Mouse (Mus musculus): ENCODE measurements at regions not wholly inside any gene's neighbourhood (a gene's known extent, or its start where the extent isn't known, plus 50 kb on each side); places are given as distances from the start of the nearest gene placed in this dataset.
A peak's percentile ranks its signal among the peaks of the same experiment; 100 is the strongest.

DNA sequence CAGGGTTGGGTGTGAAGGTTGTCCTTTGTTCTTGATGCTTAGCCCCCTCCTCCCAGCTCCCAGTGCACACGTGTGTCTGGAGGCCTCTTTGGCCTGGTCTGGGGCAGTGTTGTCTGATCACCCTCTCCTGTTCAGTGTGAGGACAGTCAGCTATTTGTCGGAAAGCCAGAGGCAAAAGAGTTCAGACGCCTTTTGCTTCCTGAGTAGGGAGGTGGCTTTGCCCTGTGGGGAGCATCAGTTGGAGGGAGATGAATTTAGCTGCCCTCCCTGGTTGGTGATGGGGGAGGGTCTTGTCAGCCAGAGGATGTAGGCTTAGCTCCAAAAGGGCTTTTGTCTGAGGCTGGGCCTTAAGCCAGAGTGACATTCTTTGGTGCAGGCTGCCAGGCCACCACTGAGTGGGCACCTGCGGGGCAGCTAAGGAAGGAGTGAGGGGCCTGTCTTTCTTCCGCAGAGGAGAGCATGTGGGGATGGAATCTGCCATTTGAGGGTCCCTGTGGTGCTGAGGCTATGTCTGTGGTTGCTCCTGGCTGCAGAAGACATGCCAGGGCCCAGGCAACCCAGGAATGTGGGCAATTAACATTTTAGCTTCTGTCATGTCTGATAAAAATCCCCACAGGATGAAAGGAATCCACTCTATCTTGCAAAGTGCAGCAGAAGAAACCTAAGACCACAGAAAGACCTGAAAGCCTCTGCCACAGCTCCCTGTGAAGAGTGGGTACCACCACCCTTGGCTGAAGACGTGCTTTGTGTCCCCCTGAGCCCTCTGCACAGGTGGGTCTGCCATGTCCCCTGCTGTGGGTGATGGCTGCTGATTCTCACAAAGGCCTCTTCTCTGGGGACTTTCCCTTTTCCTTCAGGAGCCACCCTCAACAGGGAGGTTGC is 265.6 kb downstream of the Gm49356 start:
- Histone ChIP-seq H3K4me1 (peaks cover 21% of the 10 kb centered on the region), H3K27me3 (replicated peaks) (no peaks in the 10 kb centered on the region), H3K4me2 (no peak overlapping the region), H3K4me3 (no peak overlapping the region), H3K9me3 (no peaks in the 10 kb centered on the region), H3K36me3 (replicated peaks) (no peaks in the 10 kb centered on the region), H3K9ac (no peak overlapping the region), H3K27ac (peak overlapping the region; percentile 45; the same call in 1 of the 2 replicates)
- 12% methylated on average over 6 of the region's 6 CpGs for WGBS
- peak; percentile 89 for ATAC-seq (replicated peaks)

GRCm38 (mm10) chr15:59155289-59155623 is 266.2 kb downstream of the Gm49356 start:
- Histone ChIP-seq H3K4me3 (no peak overlapping the region), H3K9ac (no peak overlapping the region), H3K27me3 (replicated peaks) (no peaks in the 10 kb centered on the region), H3K27ac (peak overlapping the region; percentile 26; the same call in 1 of the 2 replicates), H3K4me2 (no peak overlapping the region), H3K9me3 (no peaks in the 10 kb centered on the region), H3K4me1 (peaks cover 21% of the 10 kb centered on the region), H3K36me3 (replicated peaks) (no peaks in the 10 kb centered on the region)
- peak; percentile 59; the same call in 1 of the 2 replicates for ATAC-seq (replicated peaks)

GRCm38 (mm10) chr15:59156328-59156727 is 267.2 kb downstream of the Gm49356 start:
- H3K27me3 ChIP-seq (replicated peaks) = no peaks in the 10 kb centered on the region
- H3K4me3 ChIP-seq = no peak overlapping the region
- ATAC-seq (replicated peaks) = no peak
- H3K36me3 ChIP-seq (replicated peaks) = no peaks in the 10 kb centered on the region
- H3K9me3 ChIP-seq = no peaks in the 10 kb centered on the region
- H3K9ac ChIP-seq = no peak overlapping the region
- 91% methylated on average over 7 of the region's 7 CpGs for WGBS
- H3K4me1 ChIP-seq = peaks cover 21% of the 10 kb centered on the region
- no peak overlapping the region for H3K4me2 ChIP-seq
- H3K27ac ChIP-seq = no peak overlapping the region

DNA sequence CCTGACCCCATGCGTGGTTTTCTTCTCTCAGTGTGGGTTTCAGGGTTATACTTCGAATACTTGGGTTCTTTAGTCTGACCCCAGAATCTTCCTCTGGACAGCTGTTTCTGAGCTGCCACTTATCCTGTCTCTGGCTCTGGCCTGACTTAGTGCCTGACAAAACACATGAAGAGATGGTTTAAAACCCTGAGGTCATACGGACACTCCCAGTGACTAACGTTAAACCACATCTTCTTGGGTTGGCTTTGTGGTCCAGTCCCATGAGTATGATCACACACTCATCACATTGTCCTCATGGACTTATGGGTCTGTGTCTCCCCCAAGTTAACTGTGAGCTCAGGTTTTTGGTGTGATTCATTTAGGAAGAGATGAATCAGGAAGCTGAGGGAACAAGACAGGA is 269.7 kb downstream of the Gm49356 start:
- Histone ChIP-seq H3K27ac (no peak overlapping the region), H3K4me2 (no peak overlapping the region), H3K9ac (no peak overlapping the region), H3K36me3 (replicated peaks) (no peaks in the 10 kb centered on the region), H3K9me3 (no peaks in the 10 kb centered on the region), H3K27me3 (replicated peaks) (no peaks in the 10 kb centered on the region), H3K4me3 (no peak overlapping the region), H3K4me1 (peaks cover 17% of the 10 kb centered on the region)
- WGBS = 97% methylated on average over 4 of the region's 4 CpGs
- no peak for ATAC-seq (replicated peaks)

GRCm38 (mm10) chr15:59160931-59161920 is 272.1 kb downstream of the Gm49356 start:
- Histone ChIP-seq H3K36me3 (replicated peaks) (no peaks in the 10 kb centered on the region), H3K4me3 (no peak overlapping the region), H3K9ac (no peak overlapping the region), H3K9me3 (no peaks in the 10 kb centered on the region), H3K4me1 (no peaks in the 10 kb centered on the region), H3K27ac (no peak overlapping the region), H3K27me3 (replicated peaks) (no peaks in the 10 kb centered on the region), H3K4me2 (no peak overlapping the region)
- WGBS = 95% methylated on average over 16 of the region's 17 CpGs
- no peak for ATAC-seq (replicated peaks)

DNA sequence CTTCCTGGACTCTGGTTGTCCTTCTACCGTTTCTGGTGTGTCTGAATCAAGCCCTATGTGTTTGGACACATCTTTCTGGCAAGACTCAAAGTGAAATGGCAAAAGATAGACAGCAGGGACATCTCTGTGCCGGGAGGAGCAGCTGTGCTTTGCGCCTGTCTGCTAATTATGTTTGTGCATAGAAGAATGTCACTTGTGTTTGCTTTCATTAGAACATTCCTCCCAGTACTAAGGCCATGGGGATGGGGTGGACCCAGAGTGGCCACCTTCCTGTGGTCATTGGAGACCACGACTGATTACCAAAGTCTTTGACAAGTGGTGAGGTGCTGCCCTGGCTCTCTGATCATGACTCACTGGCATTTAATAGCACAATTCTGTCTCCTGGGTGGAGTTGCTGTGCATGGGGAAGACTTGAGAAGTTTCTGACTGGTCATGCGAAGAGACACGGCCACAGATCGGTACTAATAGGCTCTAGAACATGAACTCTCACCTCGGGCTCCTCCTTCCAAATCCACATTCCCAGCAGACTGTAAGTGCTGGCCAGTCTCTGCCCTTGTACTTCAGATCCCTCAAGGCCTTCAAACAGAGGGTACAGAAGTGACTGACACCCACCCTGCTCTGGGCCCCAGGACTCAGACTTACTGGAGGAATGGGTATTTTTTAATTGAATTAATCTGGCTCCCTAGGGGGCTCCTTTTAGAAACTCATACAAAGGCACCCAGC is 279.0 kb downstream of the Gm49356 start:
- WGBS = 89% methylated on average over 8 of the region's 8 CpGs
- Histone ChIP-seq H3K9ac (no peak overlapping the region), H3K4me3 (no peak overlapping the region), H3K4me1 (no peaks in the 10 kb centered on the region), H3K27me3 (replicated peaks) (no peaks in the 10 kb centered on the region), H3K36me3 (replicated peaks) (no peaks in the 10 kb centered on the region), H3K4me2 (no peak overlapping the region), H3K9me3 (no peaks in the 10 kb centered on the region), H3K27ac (no peak overlapping the region)
- ATAC-seq (replicated peaks) = no peak

DNA sequence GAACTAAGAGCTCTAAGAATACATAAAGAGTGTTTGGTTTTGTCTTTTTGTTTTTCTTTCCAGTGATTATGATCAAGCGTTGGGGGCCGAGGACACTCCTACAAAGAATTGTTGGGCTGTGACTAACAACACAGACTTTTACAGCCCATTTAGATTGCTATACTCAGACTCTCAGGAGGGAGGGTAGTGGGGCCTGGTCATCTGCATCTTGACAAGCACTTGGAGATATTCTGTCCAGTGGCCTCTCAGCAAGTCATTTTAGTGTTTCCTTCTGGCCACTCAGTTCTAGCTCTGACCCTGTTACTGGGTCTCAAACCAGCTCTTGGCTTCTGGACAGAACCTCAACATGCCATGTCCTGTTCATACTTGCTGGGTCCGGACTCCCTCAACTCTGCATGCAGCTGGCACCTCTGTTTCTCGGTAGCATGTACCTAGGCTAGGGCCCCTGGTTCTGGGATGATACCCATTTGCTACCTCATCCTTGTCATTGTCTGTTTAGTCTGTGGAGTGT is 279.6 kb downstream of the Gm49356 start:
- H3K9me3 ChIP-seq = no peaks in the 10 kb centered on the region
- no peak overlapping the region for H3K4me3 ChIP-seq
- ATAC-seq (replicated peaks) = no peak
- H3K27ac ChIP-seq = no peak overlapping the region
- no peak overlapping the region for H3K9ac ChIP-seq
- H3K4me2 ChIP-seq = no peak overlapping the region
- no peaks in the 10 kb centered on the region for H3K4me1 ChIP-seq
- H3K36me3 ChIP-seq (replicated peaks) = no peaks in the 10 kb centered on the region
- H3K27me3 ChIP-seq (replicated peaks) = no peaks in the 10 kb centered on the region
- 66% methylated on average over 4 of the region's 4 CpGs for WGBS

DNA sequence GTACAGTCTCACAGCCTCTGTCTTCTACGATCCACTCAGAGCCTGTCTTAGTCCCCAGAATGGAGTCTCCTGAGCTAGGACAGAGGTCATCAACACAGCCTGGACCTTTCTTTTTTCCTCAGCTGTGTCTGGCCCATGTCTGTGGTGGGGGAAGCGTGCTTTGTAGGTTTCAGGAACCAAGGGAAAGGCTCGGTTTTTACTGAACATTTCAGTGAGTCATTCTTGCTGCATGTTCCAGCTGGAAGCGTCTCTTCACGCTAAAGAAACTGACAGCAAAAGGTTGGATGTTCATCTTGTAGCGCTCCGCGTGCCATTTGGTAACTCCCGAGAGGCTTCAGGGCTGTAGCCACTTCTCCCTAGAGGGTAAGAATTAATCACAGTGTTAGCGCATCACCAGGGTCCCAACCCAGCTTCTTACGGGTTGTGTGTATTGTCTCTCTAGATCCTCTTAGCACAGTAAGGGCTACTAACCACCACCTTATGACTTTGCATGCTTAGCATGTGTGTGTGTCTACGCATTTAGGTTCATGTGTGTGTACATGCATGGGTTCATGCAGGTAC is 280.2 kb downstream of the Gm49356 start:
- Histone ChIP-seq H3K4me1 (peaks cover 5% of the 10 kb centered on the region), H3K27ac (no peak overlapping the region), H3K36me3 (replicated peaks) (no peaks in the 10 kb centered on the region), H3K9me3 (no peaks in the 10 kb centered on the region), H3K4me3 (no peak overlapping the region), H3K9ac (no peak overlapping the region), H3K27me3 (replicated peaks) (no peaks in the 10 kb centered on the region), H3K4me2 (no peak overlapping the region)
- ATAC-seq (replicated peaks) = no peak
- WGBS = 92% methylated on average over 12 of the region's 12 CpGs

- no peak for ATAC-seq (replicated peaks)
- 97% methylated on average over 3 of the region's 3 CpGs for WGBS
- Histone ChIP-seq H3K9ac (no peak overlapping the region), H3K4me2 (no peak overlapping the region), H3K27me3 (replicated peaks) (no peaks in the 10 kb centered on the region), H3K27ac (no peak overlapping the region), H3K4me3 (no peak overlapping the region), H3K4me1 (peaks cover 10% of the 10 kb centered on the region), H3K9me3 (no peaks in the 10 kb centered on the region), H3K36me3 (replicated peaks) (no peaks in the 10 kb centered on the region)
Observed at GRCm38 (mm10) chr15:59169831-59170230, 280.7 kb downstream of the Gm49356 start.

GRCm38 (mm10) chr15:59171120-59171519 is 282.0 kb downstream of the Gm49356 start:
- no peak overlapping the region for H3K9ac ChIP-seq
- no peak overlapping the region for H3K4me2 ChIP-seq
- H3K36me3 ChIP-seq (replicated peaks) = no peaks in the 10 kb centered on the region
- no peak for ATAC-seq (replicated peaks)
- no peaks in the 10 kb centered on the region for H3K9me3 ChIP-seq
- H3K27me3 ChIP-seq (replicated peaks) = no peaks in the 10 kb centered on the region
- WGBS = 20% methylated on average over 6 of the region's 6 CpGs
- peaks cover 10% of the 10 kb centered on the region for H3K4me1 ChIP-seq
- no peak overlapping the region for H3K4me3 ChIP-seq
- no peak overlapping the region for H3K27ac ChIP-seq

DNA sequence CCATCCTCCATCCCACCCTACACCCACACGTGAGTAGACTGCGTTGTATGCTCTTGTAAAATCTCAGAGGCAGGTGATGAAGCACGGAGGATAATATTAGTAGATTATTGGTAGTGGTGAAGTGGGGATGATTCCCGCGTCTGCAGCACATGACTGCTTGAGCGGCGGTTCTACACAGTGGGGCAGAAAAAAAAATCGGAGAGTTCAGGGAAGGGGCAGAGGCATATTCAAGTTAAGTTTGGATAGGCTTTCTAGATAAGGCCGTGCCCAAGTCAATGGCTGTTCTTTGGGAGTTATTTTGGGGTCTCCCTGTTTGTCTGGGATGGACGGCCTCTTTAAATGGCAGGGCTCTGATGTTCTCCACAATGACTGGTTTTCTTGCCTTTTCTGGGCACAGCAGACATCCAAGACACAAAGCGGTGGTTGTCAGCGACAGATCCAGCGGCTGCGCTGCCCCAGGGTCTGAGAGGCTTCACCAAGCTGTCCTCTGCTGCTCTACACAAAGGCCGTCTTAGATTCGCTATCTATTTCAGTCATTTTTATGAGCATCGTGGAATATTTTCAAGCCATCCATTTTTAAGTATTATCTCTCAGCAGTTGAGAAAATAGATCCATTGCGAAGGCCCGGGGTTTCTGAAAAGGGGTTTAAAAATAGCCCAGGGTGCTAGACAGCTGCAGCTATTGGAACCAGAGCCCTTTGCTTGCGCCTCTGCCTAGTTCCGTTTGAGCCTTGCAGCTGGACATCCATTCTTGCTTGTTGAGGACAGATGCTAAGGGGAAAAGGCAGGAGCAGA is 284.6 kb downstream of the Gm49356 start:
- H3K9ac ChIP-seq = no peak overlapping the region
- ATAC-seq (replicated peaks) = peak; percentile 50; the same call in 1 of the 2 replicates
- no peak overlapping the region for H3K27ac ChIP-seq
- WGBS = 60% methylated on average over 21 of the region's 21 CpGs
- no peak overlapping the region for H3K4me3 ChIP-seq
- H3K4me1 ChIP-seq = peaks cover 10% of the 10 kb centered on the region
- H3K27me3 ChIP-seq (replicated peaks) = no peaks in the 10 kb centered on the region
- no peaks in the 10 kb centered on the region for H3K36me3 ChIP-seq (replicated peaks)
- H3K9me3 ChIP-seq = no peaks in the 10 kb centered on the region
- H3K4me2 ChIP-seq = no peak overlapping the region; the same call in 1 of the 2 replicates

All from midbrain, embryonic 15.5 days (tissue).